In genomic region chr9:89674014-89674618, GRCm38 (mm10) we compare ENCODE assay signal across 8 mouse cellular contexts. TPM values are rescaled to one million over a fixed set of nuclear protein-coding genes. Genes with fewer than 3 reads are reported as not detected.
DNase-seq lines count a peak whose midpoint lies in the region; ATAC-seq lines count a peak whose summit lies in the region.

No protein-coding gene starts in this region.

- peak; percentile 83 for ATAC-seq in forebrain, embryonic 12.5 days (ENCODE audit: low FRiP score)
- peak; percentile 89 for ATAC-seq in hindbrain, embryonic 15.5 days (ENCODE audit: low FRiP score, low read depth)

- H3K4me1 ChIP-seq in forebrain, embryonic 12.5 days: no peaks in the 10 kb centered on the region
- H3K4me1 ChIP-seq in hindbrain, embryonic 15.5 days (replicated peaks): no peaks in the 10 kb centered on the region

- no peak overlapping the region for H3K27ac ChIP-seq in forebrain, embryonic 12.5 days
- H3K27ac ChIP-seq in hindbrain, embryonic 15.5 days (replicated peaks): no peak overlapping the region

- peak; percentile 62 for DNase-seq in MN1 (ENCODE audit: low spot score)
- peak; percentile 64 for DNase-seq in c-Kit-positive CD71-negative TER-119-negative erythroid progenitor cells, embryonic 14.5 days (ENCODE audit: low read depth)
- DNase-seq in layer of hippocampus, postnatal 14 days (ENCODE audit: low spot score in 2 of 2): peak; percentile 71 to 79
- peak; percentile 26 to 78 for DNase-seq in lung, postnatal 4 days
- peak; percentile 79 for DNase-seq in right cerebral cortex, postnatal 14 days
- DNase-seq in urinary bladder, postnatal 36 days (ENCODE audit: low spot score in 2 of 2): peak; percentile 59 to 63

- no peak overlapping the region for H3K9ac ChIP-seq in forebrain, embryonic 12.5 days
- no peak overlapping the region for H3K9ac ChIP-seq in hindbrain, embryonic 15.5 days

- 47% methylated on average over 3 of the region's 3 CpGs for whole genome bisulfite sequencing in forebrain, embryonic 12.5 days
- 62% methylated on average over 3 of the region's 3 CpGs for WGBS in hindbrain, embryonic 15.5 days

- H3K27me3 ChIP-seq in forebrain, embryonic 12.5 days: no peaks in the 10 kb centered on the region
- no peaks in the 10 kb centered on the region for H3K27me3 ChIP-seq in hindbrain, embryonic 15.5 days

- H3K4me2 ChIP-seq in forebrain, embryonic 12.5 days: no peak overlapping the region
- no peak overlapping the region for H3K4me2 ChIP-seq in hindbrain, embryonic 15.5 days

- H3K36me3 ChIP-seq in forebrain, embryonic 12.5 days (replicated peaks): no peaks in the 10 kb centered on the region
- H3K36me3 ChIP-seq in hindbrain, embryonic 15.5 days: no peaks in the 10 kb centered on the region

- no peak overlapping the region for H3K4me3 ChIP-seq in forebrain, embryonic 12.5 days (replicated peaks)
- H3K4me3 ChIP-seq in hindbrain, embryonic 15.5 days: no peak overlapping the region

- H3K9me3 ChIP-seq in forebrain, embryonic 12.5 days: no peaks in the 10 kb centered on the region
- H3K9me3 ChIP-seq in hindbrain, embryonic 15.5 days: no peaks in the 10 kb centered on the region

RNA-seq across cellular contexts. Expression of gene Tmed3, which starts 30.8 kb away (rescaled TPM):
- 34.1 and 34.6 TPM in 2 replicates for polyA plus RNA-seq in forebrain, embryonic 12.5 days (2016; fragmentation: Nextera tagmentation; extraction: Ambion mirVana)
- polyA plus RNA-seq in hindbrain, embryonic 15.5 days (2015; fragmentation: Nextera tagmentation; extraction: Ambion mirVana): 58.7 and 60.1 TPM in 2 replicates
- total RNA-seq in layer of hippocampus, postnatal 14 days (2021): 10 to 100 TPM; 24.0 to 29.4 TPM

RNA-seq across cellular contexts. Expression of gene Minar1, which starts 51.2 kb away (rescaled TPM):
- 0.09 and 0.18 TPM in 2 replicates for polyA plus RNA-seq in forebrain, embryonic 12.5 days (2016; fragmentation: Nextera tagmentation; extraction: Ambion mirVana)
- 4.7 and 5.7 TPM in 2 replicates for polyA plus RNA-seq in hindbrain, embryonic 15.5 days (2015; fragmentation: Nextera tagmentation; extraction: Ambion mirVana)
- 1 to 10 TPM; 3.1 to 3.3 TPM for total RNA-seq in layer of hippocampus, postnatal 14 days (2021)
